Mouse (Mus musculus): ENCODE measurements around the gene Lap3. TPM values are rescaled to one million over a fixed set of nuclear protein-coding genes. Genes with fewer than 3 reads are reported as not detected.

Gene Lap3
- polyA plus RNA-seq, 1 experiment from 2014 or later = 94.9 TPM

GRCm38 (mm10) chr5:45529696-45530095, 36.5 kb downstream of the Lap3 start:
- Histone ChIP-seq H3K4me3 (no peak overlapping the region), H3K4me1 (no peaks in the 10 kb centered on the region), H3K4me2 (no peak overlapping the region), H3K27ac (no peak overlapping the region), H3K27me3 (no peaks in the 10 kb centered on the region), H3K36me3 (peaks cover 45% of the 10 kb centered on the region), H3K9ac (no peak overlapping the region), H3K9me3 (no peaks in the 10 kb centered on the region)
- 78% methylated on average over 3 of the region's 3 CpGs for WGBS
- no peak for ATAC-seq (ENCODE audit: borderline replicate concordance, extremely low read depth, low FRiP score, low TSS enrichment)

GRCm38 (mm10) chr5:45534319-45535098, 41.3 kb downstream of the Lap3 start:
- Histone ChIP-seq H3K36me3 (peaks cover 6% of the 10 kb centered on the region; the same call in 1 of the 2 replicates), H3K9ac (no peak overlapping the region), H3K4me1 (no peaks in the 10 kb centered on the region), H3K4me2 (0 out of 2 replicates have a peak overlapping the region, but pooled peaks have one; percentile 4), H3K9me3 (no peaks in the 10 kb centered on the region), H3K27ac (no peak overlapping the region), H3K4me3 (no peak overlapping the region), H3K27me3 (no peaks in the 10 kb centered on the region)
- peak; percentile 57 for ATAC-seq (ENCODE audit: borderline replicate concordance, extremely low read depth, low FRiP score, low TSS enrichment)
- 7% methylated on average over 17 of the region's 17 CpGs for WGBS

- no peaks in the 10 kb centered on the region for H3K9me3 ChIP-seq
- H3K27ac ChIP-seq = no peak overlapping the region
- H3K4me2 ChIP-seq = no peak overlapping the region
- 69% methylated on average over 4 of the region's 4 CpGs for WGBS
- no peak for ATAC-seq (ENCODE audit: borderline replicate concordance, extremely low read depth, low FRiP score, low TSS enrichment)
- H3K4me3 ChIP-seq = no peak overlapping the region
- no peaks in the 10 kb centered on the region for H3K27me3 ChIP-seq
- H3K4me1 ChIP-seq = no peaks in the 10 kb centered on the region
- no peaks in the 10 kb centered on the region for H3K36me3 ChIP-seq
- no peak overlapping the region for H3K9ac ChIP-seq
Measured at GRCm38 (mm10) chr5:45535177-45535576, 42.0 kb downstream of the Lap3 start.

GRCm38 (mm10) chr5:45539502-45539901, 46.3 kb downstream of the Lap3 start:
- H3K27ac ChIP-seq = no peak overlapping the region
- no peaks in the 10 kb centered on the region for H3K27me3 ChIP-seq
- H3K9me3 ChIP-seq = no peaks in the 10 kb centered on the region
- no peaks in the 10 kb centered on the region for H3K36me3 ChIP-seq
- 53% methylated on average over 10 of the region's 10 CpGs for WGBS
- H3K4me2 ChIP-seq = no peak overlapping the region
- H3K4me1 ChIP-seq = no peaks in the 10 kb centered on the region
- ATAC-seq (ENCODE audit: borderline replicate concordance, extremely low read depth, low FRiP score, low TSS enrichment) = no peak
- H3K9ac ChIP-seq = no peak overlapping the region
- H3K4me3 ChIP-seq = no peak overlapping the region

GRCm38 (mm10) chr5:45543374-45543773, 50.2 kb downstream of the Lap3 start:
- no peaks in the 10 kb centered on the region for H3K27me3 ChIP-seq
- no peak for ATAC-seq (ENCODE audit: borderline replicate concordance, extremely low read depth, low FRiP score, low TSS enrichment)
- H3K9ac ChIP-seq = no peak overlapping the region
- H3K27ac ChIP-seq = no peak overlapping the region
- no peaks in the 10 kb centered on the region for H3K36me3 ChIP-seq
- H3K4me2 ChIP-seq = no peak overlapping the region
- no peaks in the 10 kb centered on the region for H3K4me1 ChIP-seq
- H3K9me3 ChIP-seq = no peaks in the 10 kb centered on the region
- no peak overlapping the region for H3K4me3 ChIP-seq
- 44% methylated on average over 5 of the region's 5 CpGs for WGBS

GRCm38 (mm10) chr5:45549586-45549985, 56.4 kb downstream of the Lap3 start:
- WGBS = 97% methylated on average over 1 of the region's 1 CpGs
- H3K9me3 ChIP-seq = no peaks in the 10 kb centered on the region
- ATAC-seq (ENCODE audit: borderline replicate concordance, extremely low read depth, low FRiP score, low TSS enrichment) = no peak
- H3K27me3 ChIP-seq = no peaks in the 10 kb centered on the region
- no peaks in the 10 kb centered on the region for H3K4me1 ChIP-seq
- no peak overlapping the region for H3K4me2 ChIP-seq
- H3K27ac ChIP-seq = no peak overlapping the region
- H3K36me3 ChIP-seq = no peaks in the 10 kb centered on the region
- no peak overlapping the region for H3K9ac ChIP-seq
- H3K4me3 ChIP-seq = no peak overlapping the region

Other genes starting within 250 kb of the Lap3 start
- 136 TPM in 2 replicates for gene Qdpr, start 43.1 kb upstream of the Lap3 start, polyA plus RNA-seq (2015; fragmentation: Nextera tagmentation; extraction: Ambion mirVana)
- gene Clrn2, start 39.6 kb upstream of the Lap3 start, polyA plus RNA-seq (2015; fragmentation: Nextera tagmentation; extraction: Ambion mirVana) = not detected in 2 replicates
- gene Med28, start 26.9 kb downstream of the Lap3 start, polyA plus RNA-seq (2015; fragmentation: Nextera tagmentation; extraction: Ambion mirVana) = 226 and 241 TPM in 2 replicates
- gene Fam184b, start 146.2 kb downstream of the Lap3 start, polyA plus RNA-seq (2015; fragmentation: Nextera tagmentation; extraction: Ambion mirVana) = 0.25 and 0.30 TPM in 2 replicates
- gene Ncapg, start 176.5 kb downstream of the Lap3 start, polyA plus RNA-seq (2015; fragmentation: Nextera tagmentation; extraction: Ambion mirVana) = 67.5 and 71.1 TPM in 2 replicates